Comparison of ENCODE assay signal across 21 mouse cellular contexts in genomic region chr6:117000951-117001725, GRCm38 (mm10).
DNase-seq lines count a peak whose midpoint lies in the region; ATAC-seq lines count a peak whose summit lies in the region.
"Had no signal": no experiment of that assay in that cellular context is flagged by ENCODE, and none has a peak within 500 bp of the region (broad histone marks: within the 10 kb centered on the region; RNA-seq: fewer than 3 reads in every experiment).

No protein-coding gene starts in this region.

- no peak for ATAC-seq in hindbrain, embryonic 11.5 days (ENCODE audit: low FRiP score)
- ATAC-seq in embryonic facial prominence, embryonic 11.5 days (replicated peaks; ENCODE audit: insufficient number of reproducible peaks, low FRiP score, low TSS enrichment, low read depth): no peak
- ATAC-seq in embryonic facial prominence, embryonic 15.5 days (ENCODE audit: insufficient number of reproducible peaks, low FRiP score, low TSS enrichment, low read depth): no peak
- no peak for ATAC-seq in erythroid progenitor cell, adult 5-6 weeks (replicated peaks; ENCODE audit: low FRiP score, poor library complexity, severe bottlenecking)
- ATAC-seq: forebrain, embryonic 15.5 days; intestine, embryonic 16.5 days had no signal

- no peaks in the 10 kb centered on the region for H3K36me3 ChIP-seq in hindbrain, embryonic 10.5 days
- H3K36me3 ChIP-seq in hindbrain, embryonic 11.5 days (ENCODE audit: control insufficient read depth, insufficient read depth, low read length): no peaks in the 10 kb centered on the region
- no peaks in the 10 kb centered on the region for H3K36me3 ChIP-seq in embryonic facial prominence, embryonic 11.5 days (replicated peaks; ENCODE audit: control insufficient read depth, insufficient read depth, low read depth, low read length)
- H3K36me3 ChIP-seq in embryonic facial prominence, embryonic 15.5 days: no peaks in the 10 kb centered on the region
- H3K36me3 ChIP-seq: forebrain, embryonic 15.5 days; heart, embryonic 10.5 days; heart, embryonic 15.5 days; hindbrain, embryonic 15.5 days had no signal

- no peaks in the 10 kb centered on the region for H3K9me3 ChIP-seq in hindbrain, embryonic 10.5 days
- no peaks in the 10 kb centered on the region for H3K9me3 ChIP-seq in hindbrain, embryonic 11.5 days (ENCODE audit: control insufficient read depth, low read length)
- H3K9me3 ChIP-seq in embryonic facial prominence, embryonic 11.5 days (replicated peaks; ENCODE audit: control insufficient read depth, low read length): no peaks in the 10 kb centered on the region
- H3K9me3 ChIP-seq in embryonic facial prominence, embryonic 15.5 days (replicated peaks): no peaks in the 10 kb centered on the region
- H3K9me3 ChIP-seq: forebrain, embryonic 15.5 days; heart, embryonic 10.5 days; heart, embryonic 15.5 days; hindbrain, embryonic 15.5 days had no signal

- no peak for DNase-seq in hindbrain, embryonic 10.5 days (ENCODE audit: low spot score)
- DNase-seq in hindbrain, embryonic 11.5 days (ENCODE audit: low spot score): no peak
- peak; percentile 25 for DNase-seq in embryonic facial prominence, embryonic 11.5 days (ENCODE audit: low spot score)
- DNase-seq in urinary bladder, adult 2 months (ENCODE audit: low spot score): no peak
- DNase-seq in kidney, adult 18-20 months: no peak
- DNase-seq: adrenal gland, adult 2 months; adrenal gland, postnatal 36 days; cerebellum, adult 11 months; cerebellum, adult 8-10 months; cerebellum, postnatal 14 days; embryo, embryonic 11 days; gastrocnemius, postnatal 10 days; heart, adult 18-20 months; heart, postnatal 14 days had no signal

- no peak overlapping the region for H3K9ac ChIP-seq in hindbrain, embryonic 11.5 days (ENCODE audit: low read depth, low read length)
- no peak overlapping the region for H3K9ac ChIP-seq in embryonic facial prominence, embryonic 11.5 days (replicated peaks; ENCODE audit: low read length)
- H3K9ac ChIP-seq in embryonic facial prominence, embryonic 15.5 days: no peak overlapping the region
- H3K9ac ChIP-seq: forebrain, embryonic 15.5 days; heart, embryonic 15.5 days; hindbrain, embryonic 15.5 days had no signal

- H3K4me3 ChIP-seq in hindbrain, embryonic 10.5 days: no peak overlapping the region
- no peak overlapping the region for H3K4me3 ChIP-seq in hindbrain, embryonic 11.5 days (ENCODE audit: low read depth, low read length)
- H3K4me3 ChIP-seq in embryonic facial prominence, embryonic 11.5 days (ENCODE audit: low read depth, low read length): no peak overlapping the region
- no peak overlapping the region for H3K4me3 ChIP-seq in embryonic facial prominence, embryonic 15.5 days (replicated peaks)
- H3K4me3 ChIP-seq: forebrain, embryonic 15.5 days; heart, embryonic 10.5 days; heart, embryonic 15.5 days; hindbrain, embryonic 15.5 days had no signal

- no peak overlapping the region for H3K4me2 ChIP-seq in hindbrain, embryonic 11.5 days (replicated peaks; ENCODE audit: low read depth, low read length)
- H3K4me2 ChIP-seq in embryonic facial prominence, embryonic 11.5 days (ENCODE audit: low read depth, low read length): no peak overlapping the region
- H3K4me2 ChIP-seq in embryonic facial prominence, embryonic 15.5 days (replicated peaks): no peak overlapping the region
- H3K4me2 ChIP-seq: forebrain, embryonic 15.5 days; heart, embryonic 15.5 days; hindbrain, embryonic 15.5 days had no signal

- 0 out of 2 replicates have a peak overlapping the region, but pooled peaks have one; percentile 1 for H3K27ac ChIP-seq in hindbrain, embryonic 10.5 days
- no peak overlapping the region for H3K27ac ChIP-seq in hindbrain, embryonic 11.5 days (ENCODE audit: low read depth, low read length)
- no peak overlapping the region for H3K27ac ChIP-seq in embryonic facial prominence, embryonic 11.5 days (replicated peaks; ENCODE audit: low read depth, low read length)
- H3K27ac ChIP-seq in embryonic facial prominence, embryonic 15.5 days (replicated peaks): peak overlapping the region; percentile 34; the same call in 1 of the 2 replicates
- H3K27ac ChIP-seq: forebrain, embryonic 15.5 days; heart, embryonic 10.5 days; heart, embryonic 15.5 days; hindbrain, embryonic 15.5 days had no signal

- 68% methylated on average over 7 of the region's 7 CpGs for WGBS in hindbrain, embryonic 10.5 days
- 62% methylated on average over 7 of the region's 7 CpGs for WGBS in hindbrain, embryonic 11.5 days
- WGBS in embryonic facial prominence, embryonic 11.5 days: 48% methylated on average over 7 of the region's 7 CpGs
- WGBS in embryonic facial prominence, embryonic 15.5 days: 33% methylated on average over 7 of the region's 7 CpGs

- H3K27me3 ChIP-seq in hindbrain, embryonic 10.5 days (ENCODE audit: insufficient read depth, poor library complexity, severe bottlenecking): no peaks in the 10 kb centered on the region
- H3K27me3 ChIP-seq in hindbrain, embryonic 11.5 days (ENCODE audit: control insufficient read depth, insufficient read depth, low read length): no peaks in the 10 kb centered on the region
- H3K27me3 ChIP-seq in embryonic facial prominence, embryonic 11.5 days (ENCODE audit: control insufficient read depth, insufficient read depth, low read length): no peaks in the 10 kb centered on the region
- H3K27me3 ChIP-seq in embryonic facial prominence, embryonic 15.5 days: no peaks in the 10 kb centered on the region
- H3K27me3 ChIP-seq: forebrain, embryonic 15.5 days; heart, embryonic 15.5 days; hindbrain, embryonic 15.5 days had no signal

- peaks cover 7% of the 10 kb centered on the region for H3K4me1 ChIP-seq in hindbrain, embryonic 10.5 days (replicated peaks)
- no peaks in the 10 kb centered on the region for H3K4me1 ChIP-seq in hindbrain, embryonic 11.5 days (replicated peaks; ENCODE audit: control insufficient read depth, insufficient read depth, low read length)
- H3K4me1 ChIP-seq in embryonic facial prominence, embryonic 11.5 days (ENCODE audit: control insufficient read depth, insufficient read depth, low read length): no peaks in the 10 kb centered on the region
- peaks cover 16% of the 10 kb centered on the region for H3K4me1 ChIP-seq in embryonic facial prominence, embryonic 15.5 days
- H3K4me1 ChIP-seq: heart, embryonic 10.5 days; heart, embryonic 15.5 days; hindbrain, embryonic 15.5 days had no signal

Comparison
In these comparisons a context has a peak if more than half of its experiments do, and no peak if none do; other contexts are left out.
1. H3K27ac ChIP-seq: peak in hindbrain, embryonic 10.5 days (single experiment) and embryonic facial prominence, embryonic 15.5 days (single experiment); none in hindbrain, embryonic 11.5 days (single experiment) and embryonic facial prominence, embryonic 11.5 days (single experiment).